Mouse (Mus musculus) embryonic facial prominence, embryonic 12.5 days (tissue): ENCODE measurements at regions not wholly inside any gene's neighbourhood (a gene's known extent, or its start where the extent isn't known, plus 50 kb on each side); places are given as distances from the start of the nearest gene placed in this dataset.

Experiments
- ATAC-seq: fragments of 200-750 bp; cut with Nextera tagmentation; 2 replicates; pipeline ENCODE4 v1.8.0; 2017; ENCODE audit not compliant: insufficient number of reproducible peaks, insufficient read depth, low FRiP score, low TSS enrichment
- H3K27ac ChIP-seq: fragments of 300-500 bp; sonication (generic); 2 replicates; pipeline ENCODE4 v1.5.1; 2016; ENCODE audit warnings: mild to moderate bottlenecking
- H3K27me3 ChIP-seq: fragments of 300-500 bp; sonication (generic); 2 replicates; pipeline ENCODE4 v1.6.1; 2016; ENCODE audit warnings: mild to moderate bottlenecking, moderate library complexity
- H3K36me3 ChIP-seq: fragments of 300-500 bp; sonication (generic); 2 replicates; pipeline ENCODE4 v1.6.1; 2016; ENCODE audit warnings: mild to moderate bottlenecking
- H3K4me1 ChIP-seq: fragments of 300-500 bp; sonication (generic); 2 replicates; pipeline ENCODE4 v1.6.1; 2016
- H3K4me2 ChIP-seq: fragments of 300-500 bp; sonication (generic); replicated peaks from 2 replicates; pipeline ENCODE4 v1.6.1; 2016; ENCODE audit warnings: mild to moderate bottlenecking, moderate library complexity
- H3K4me3 ChIP-seq: fragments of 300-500 bp; sonication (generic); 2 replicates; pipeline ENCODE4 v1.5.1; 2016; ENCODE audit warnings: mild to moderate bottlenecking
- H3K9ac ChIP-seq: fragments of 300-500 bp; sonication (generic); 2 replicates; pipeline ENCODE4 v1.6.1; 2016; ENCODE audit warnings: mild to moderate bottlenecking, moderate library complexity
- H3K9me3 ChIP-seq: fragments of 300-500 bp; sonication (generic); 2 replicates; pipeline ENCODE4 v1.6.1; 2016; ENCODE audit warnings: mild to moderate bottlenecking, moderate library complexity
- WGBS: fragments of 180-500 bp; shearing (Covaris S2); methylation state at CpG from one replicate; pipeline ENCODE4 v1.1.7; 2016; 5-methylcytosine and 5-hydroxymethylcytosine counted together

DNA sequence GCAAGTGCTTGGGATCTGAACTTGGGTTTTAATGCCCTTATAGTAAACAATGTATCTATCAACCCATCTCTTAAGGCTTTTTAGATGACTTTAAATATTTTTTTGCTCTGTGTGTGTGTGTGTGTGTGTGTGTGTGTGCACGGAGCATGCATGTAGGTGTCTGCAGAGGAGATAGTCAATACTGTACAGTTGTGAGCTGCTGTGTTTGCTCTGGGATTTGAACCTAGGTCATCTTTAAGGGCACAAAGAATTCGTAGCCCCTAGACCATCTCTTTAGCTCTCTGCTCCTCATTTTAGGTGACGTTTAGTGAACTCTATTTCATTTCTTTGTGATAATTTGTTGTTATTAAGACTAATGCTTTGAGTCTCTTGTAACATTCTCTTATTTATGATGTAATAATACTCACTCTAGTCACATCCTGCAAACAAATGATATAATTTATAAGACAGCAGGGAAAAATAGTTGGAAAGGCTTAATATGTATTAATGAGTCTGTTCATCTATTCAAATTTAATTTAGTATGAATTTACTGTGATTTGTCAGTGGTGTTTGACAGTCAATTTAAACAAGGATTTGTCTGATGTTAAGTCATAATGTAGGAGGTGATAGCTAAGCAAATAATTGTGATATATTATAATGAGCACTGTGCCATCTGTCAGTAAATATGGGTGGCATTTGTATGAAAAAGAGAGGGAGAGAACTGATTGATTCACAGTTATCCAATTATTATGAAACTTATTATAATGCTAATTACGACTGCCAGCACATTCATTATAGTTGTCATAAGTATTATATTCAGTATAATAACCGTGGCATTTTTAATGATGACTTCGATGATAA is 212.8 kb upstream of the Tnc start:
- Histone ChIP-seq H3K36me3 (no peaks in the 10 kb centered on the region), H3K27me3 (no peaks in the 10 kb centered on the region), H3K9me3 (no peaks in the 10 kb centered on the region), H3K27ac (no peak overlapping the region), H3K4me2 (no peak overlapping the region), H3K9ac (no peak overlapping the region), H3K4me3 (no peak overlapping the region), H3K4me1 (no peaks in the 10 kb centered on the region)
- WGBS: 86% methylated on average over 6 of the region's 6 CpGs
- ATAC-seq: no peak

DNA sequence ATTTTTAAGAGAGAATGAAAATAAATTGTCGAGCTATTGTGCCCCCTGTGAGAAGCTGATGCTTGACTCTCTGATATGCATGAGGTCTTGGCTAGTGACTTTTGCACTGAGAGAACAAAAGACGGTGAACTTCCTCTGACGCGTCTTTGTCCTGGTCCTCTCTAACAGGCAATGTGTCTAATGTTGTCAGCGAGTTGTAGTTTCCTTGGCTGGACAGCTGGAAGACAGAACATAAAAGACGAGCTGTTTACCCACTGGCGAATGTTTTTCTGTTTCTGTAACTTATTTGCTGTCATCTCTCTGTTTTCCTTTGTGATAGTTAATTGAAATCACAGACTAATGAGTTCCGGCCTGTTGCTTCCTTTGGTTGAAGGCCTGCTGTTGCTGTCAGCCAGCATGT is 208.4 kb upstream of the Tnc start:
- Histone ChIP-seq H3K4me1 (no peaks in the 10 kb centered on the region), H3K27me3 (no peaks in the 10 kb centered on the region), H3K9me3 (no peaks in the 10 kb centered on the region), H3K4me3 (no peak overlapping the region), H3K4me2 (no peak overlapping the region), H3K9ac (no peak overlapping the region), H3K36me3 (no peaks in the 10 kb centered on the region), H3K27ac (no peak overlapping the region)
- 69% methylated on average over 8 of the region's 8 CpGs for WGBS
- ATAC-seq: no peak

DNA sequence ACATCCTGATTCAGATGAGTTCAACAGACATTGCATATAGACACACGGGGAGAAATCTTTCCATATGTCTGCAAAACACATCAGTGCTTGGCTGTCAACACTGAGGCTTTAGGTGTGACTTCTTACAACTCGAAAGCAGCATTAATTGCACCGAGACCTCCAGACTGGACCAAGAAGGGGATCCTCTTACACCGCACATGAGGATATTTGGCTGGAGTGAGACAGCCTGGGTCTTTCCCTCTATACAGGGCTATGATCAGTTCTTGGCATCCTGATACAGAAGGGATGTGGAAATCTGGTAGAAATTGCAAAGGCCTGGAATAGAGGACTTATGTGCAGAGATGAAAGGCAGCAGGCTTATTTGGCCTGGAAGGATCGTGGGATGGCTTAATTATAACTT is 203.9 kb upstream of the Tnc start:
- H3K9me3 ChIP-seq: no peaks in the 10 kb centered on the region
- no peak for ATAC-seq
- no peak overlapping the region for H3K4me2 ChIP-seq
- H3K27me3 ChIP-seq: no peaks in the 10 kb centered on the region
- no peak overlapping the region for H3K9ac ChIP-seq
- no peaks in the 10 kb centered on the region for H3K36me3 ChIP-seq
- H3K4me3 ChIP-seq: no peak overlapping the region
- WGBS: 78% methylated on average over 5 of the region's 5 CpGs
- H3K4me1 ChIP-seq: no peaks in the 10 kb centered on the region
- no peak overlapping the region for H3K27ac ChIP-seq

DNA sequence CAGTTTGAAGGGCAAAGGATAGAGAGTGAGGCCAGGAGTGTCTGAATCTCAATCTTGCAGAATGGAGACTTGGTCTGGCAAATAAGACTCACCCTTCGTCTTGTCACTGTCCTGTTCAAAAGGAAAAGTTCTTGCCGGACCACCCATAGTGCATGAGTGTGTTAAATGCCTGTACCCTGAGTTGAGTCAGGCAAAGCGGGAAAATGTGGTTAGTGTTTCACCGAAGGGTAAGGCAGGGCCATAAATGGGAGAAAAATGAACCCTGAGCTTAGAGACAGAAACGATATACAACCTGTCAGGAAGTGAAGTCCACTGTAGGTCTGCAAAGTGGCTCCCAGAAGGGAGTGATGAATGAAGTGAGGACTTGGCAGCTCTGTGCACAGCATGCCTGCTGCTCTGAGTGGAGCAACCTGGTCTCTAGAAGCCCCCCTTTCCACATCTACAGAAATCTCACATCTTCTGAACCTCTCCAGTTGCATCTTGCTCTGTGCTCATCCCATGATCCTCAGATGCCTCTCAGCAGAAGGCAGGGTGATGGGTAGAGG is 191.5 kb upstream of the Tnc start:
- Histone ChIP-seq H3K9me3 (no peaks in the 10 kb centered on the region), H3K9ac (no peak overlapping the region), H3K27ac (no peak overlapping the region), H3K36me3 (no peaks in the 10 kb centered on the region), H3K4me1 (no peaks in the 10 kb centered on the region), H3K27me3 (no peaks in the 10 kb centered on the region), H3K4me3 (no peak overlapping the region), H3K4me2 (no peak overlapping the region)
- ATAC-seq: no peak
- 68% methylated on average over 5 of the region's 5 CpGs for WGBS

DNA sequence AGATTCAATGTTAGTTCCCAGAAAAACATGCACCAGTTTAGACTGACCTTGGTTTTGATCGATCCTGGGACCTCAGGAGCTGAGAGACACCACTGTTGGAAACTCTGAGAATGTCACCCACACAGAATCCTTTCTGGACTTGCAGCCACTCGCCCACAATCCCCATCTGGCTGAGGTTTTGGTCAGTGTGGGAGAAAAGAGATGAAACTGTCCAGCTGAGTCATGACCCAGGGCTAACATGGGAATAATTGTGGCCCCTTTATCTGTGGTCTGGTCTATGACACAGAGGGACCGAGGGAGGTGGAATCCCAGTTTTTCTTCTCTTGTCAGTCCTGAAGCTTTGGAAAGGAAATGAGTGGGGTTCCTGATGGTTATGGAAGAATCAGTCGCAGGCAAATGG is 188.7 kb upstream of the Tnc start:
- Histone ChIP-seq H3K27me3 (no peaks in the 10 kb centered on the region), H3K27ac (no peak overlapping the region), H3K36me3 (no peaks in the 10 kb centered on the region), H3K4me3 (no peak overlapping the region), H3K9me3 (no peaks in the 10 kb centered on the region), H3K4me2 (no peak overlapping the region), H3K9ac (no peak overlapping the region), H3K4me1 (no peaks in the 10 kb centered on the region)
- no peak for ATAC-seq
- 84% methylated on average over 4 of the region's 4 CpGs for WGBS

DNA sequence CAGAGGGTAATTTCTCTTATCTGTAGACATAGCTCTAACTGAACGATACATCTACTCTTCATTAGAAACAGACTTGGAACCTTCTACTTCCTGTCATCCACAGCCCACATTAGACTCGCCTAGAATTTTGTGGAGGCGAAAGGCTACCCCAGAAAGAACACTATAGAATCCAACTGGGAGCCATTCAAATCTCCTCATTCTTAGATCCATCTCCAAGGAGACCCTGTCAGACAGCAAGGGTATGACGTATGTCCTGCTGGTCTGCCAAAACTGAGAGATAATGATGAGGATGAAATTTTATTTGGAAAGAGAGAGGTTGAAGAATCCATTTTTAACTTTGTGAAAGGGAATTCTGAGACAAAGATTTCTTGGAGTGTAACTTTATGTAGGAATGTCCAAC is 185.3 kb upstream of the Tnc start:
- Histone ChIP-seq H3K27me3 (no peaks in the 10 kb centered on the region), H3K4me1 (no peaks in the 10 kb centered on the region), H3K27ac (no peak overlapping the region), H3K4me3 (no peak overlapping the region), H3K4me2 (no peak overlapping the region), H3K36me3 (no peaks in the 10 kb centered on the region), H3K9ac (no peak overlapping the region), H3K9me3 (no peaks in the 10 kb centered on the region)
- 79% methylated on average over 4 of the region's 4 CpGs for WGBS
- ATAC-seq: no peak

DNA sequence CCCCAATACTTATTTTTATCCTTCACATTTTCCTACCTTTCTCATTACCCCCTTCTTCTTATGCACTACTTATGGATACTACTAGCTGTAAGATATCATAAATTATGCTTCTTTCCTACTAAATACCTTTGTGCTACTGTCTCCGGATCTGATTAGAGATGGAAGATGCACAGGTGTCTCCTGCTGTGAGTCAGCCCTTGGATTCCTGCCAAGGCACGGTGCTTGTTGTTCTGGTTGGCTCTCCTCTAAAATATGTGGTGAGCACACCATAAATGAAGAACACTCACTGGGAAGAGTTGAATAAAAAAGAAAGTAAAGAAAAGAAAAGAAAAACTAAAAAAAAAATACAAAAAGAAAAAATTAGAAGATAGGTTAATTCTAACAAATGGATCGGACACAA is 181.5 kb upstream of the Tnc start:
- no peak overlapping the region for H3K4me2 ChIP-seq
- H3K4me1 ChIP-seq: no peaks in the 10 kb centered on the region
- no peak overlapping the region for H3K27ac ChIP-seq
- no peak overlapping the region for H3K9ac ChIP-seq
- no peaks in the 10 kb centered on the region for H3K36me3 ChIP-seq
- no peaks in the 10 kb centered on the region for H3K27me3 ChIP-seq
- 84% methylated on average over 3 of the region's 3 CpGs for WGBS
- no peak overlapping the region for H3K4me3 ChIP-seq
- no peaks in the 10 kb centered on the region for H3K9me3 ChIP-seq
- ATAC-seq: no peak

DNA sequence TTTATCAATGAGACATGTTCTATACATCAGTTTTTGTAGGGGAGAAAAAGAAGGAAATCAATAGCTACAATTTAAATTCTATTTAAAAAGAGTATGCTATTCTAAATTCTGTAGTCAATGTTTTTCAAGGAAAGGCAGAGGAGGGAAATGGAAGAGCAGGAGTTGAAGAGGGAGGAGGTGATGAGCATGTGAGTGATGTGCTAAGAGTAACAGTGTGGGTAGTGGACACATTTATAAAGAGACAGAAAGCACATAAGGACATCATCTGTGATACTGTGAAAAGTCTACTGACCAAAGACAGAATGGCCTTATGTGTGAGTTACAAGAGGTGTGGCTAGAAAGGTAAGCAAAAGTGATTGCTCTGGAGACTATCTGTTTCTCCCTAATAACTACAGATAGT is 179.8 kb upstream of the Tnc start:
- H3K4me2 ChIP-seq: no peak overlapping the region
- H3K9me3 ChIP-seq: no peaks in the 10 kb centered on the region
- no peak overlapping the region for H3K4me3 ChIP-seq
- no peak overlapping the region for H3K9ac ChIP-seq
- H3K4me1 ChIP-seq: no peaks in the 10 kb centered on the region
- no peak overlapping the region for H3K27ac ChIP-seq
- no peak for ATAC-seq
- H3K27me3 ChIP-seq: no peaks in the 10 kb centered on the region
- no peaks in the 10 kb centered on the region for H3K36me3 ChIP-seq

DNA sequence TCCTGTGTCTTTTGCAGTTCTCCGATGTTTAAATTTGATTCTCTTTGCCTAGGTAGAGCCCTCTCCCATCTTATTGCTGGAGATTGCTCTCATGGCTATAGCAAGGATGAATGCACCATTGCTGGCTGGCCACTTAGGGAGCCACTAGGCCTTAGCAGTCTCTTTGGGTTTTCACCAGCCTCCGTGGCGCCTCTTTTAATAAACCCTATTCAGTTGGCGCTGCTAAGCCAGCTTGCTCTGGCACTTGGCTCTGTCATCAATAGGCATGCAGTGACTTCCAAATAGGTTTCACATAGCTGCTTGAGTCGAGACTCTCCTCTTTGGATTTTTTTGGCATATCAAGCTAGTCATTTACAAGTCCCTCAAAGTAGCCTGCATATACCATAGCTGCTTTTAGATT is 178.1 kb upstream of the Tnc start:
- Histone ChIP-seq H3K4me2 (no peak overlapping the region), H3K9ac (no peak overlapping the region), H3K4me3 (no peak overlapping the region), H3K4me1 (no peaks in the 10 kb centered on the region), H3K27ac (no peak overlapping the region), H3K27me3 (no peaks in the 10 kb centered on the region), H3K9me3 (no peaks in the 10 kb centered on the region), H3K36me3 (no peaks in the 10 kb centered on the region)
- no peak for ATAC-seq
- 90% methylated on average over 5 of the region's 5 CpGs for WGBS

DNA sequence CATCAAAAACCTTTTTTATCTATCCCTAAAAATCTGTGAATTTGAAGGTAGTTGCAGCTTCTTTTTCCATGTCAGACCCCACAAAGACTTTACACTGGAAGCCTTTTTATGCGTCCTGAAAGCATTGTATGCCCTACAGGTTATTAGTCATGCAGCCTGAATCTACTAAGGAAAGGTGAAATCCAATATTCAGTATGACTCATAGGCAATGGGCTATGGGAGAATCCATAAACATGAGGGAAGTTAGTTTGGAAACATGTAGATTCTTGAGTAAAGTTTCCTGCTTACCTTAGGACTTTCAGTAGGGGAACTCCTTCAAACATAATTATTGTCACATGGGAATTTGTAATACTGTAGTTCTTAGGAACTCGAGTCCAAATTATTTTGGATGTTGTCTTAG is 173.0 kb upstream of the Tnc start:
- WGBS: 57% methylated on average over 2 of the region's 2 CpGs
- Histone ChIP-seq H3K9me3 (no peaks in the 10 kb centered on the region), H3K4me3 (no peak overlapping the region), H3K4me2 (no peak overlapping the region), H3K9ac (no peak overlapping the region), H3K4me1 (no peaks in the 10 kb centered on the region), H3K27me3 (no peaks in the 10 kb centered on the region), H3K27ac (no peak overlapping the region), H3K36me3 (no peaks in the 10 kb centered on the region)
- no peak for ATAC-seq

DNA sequence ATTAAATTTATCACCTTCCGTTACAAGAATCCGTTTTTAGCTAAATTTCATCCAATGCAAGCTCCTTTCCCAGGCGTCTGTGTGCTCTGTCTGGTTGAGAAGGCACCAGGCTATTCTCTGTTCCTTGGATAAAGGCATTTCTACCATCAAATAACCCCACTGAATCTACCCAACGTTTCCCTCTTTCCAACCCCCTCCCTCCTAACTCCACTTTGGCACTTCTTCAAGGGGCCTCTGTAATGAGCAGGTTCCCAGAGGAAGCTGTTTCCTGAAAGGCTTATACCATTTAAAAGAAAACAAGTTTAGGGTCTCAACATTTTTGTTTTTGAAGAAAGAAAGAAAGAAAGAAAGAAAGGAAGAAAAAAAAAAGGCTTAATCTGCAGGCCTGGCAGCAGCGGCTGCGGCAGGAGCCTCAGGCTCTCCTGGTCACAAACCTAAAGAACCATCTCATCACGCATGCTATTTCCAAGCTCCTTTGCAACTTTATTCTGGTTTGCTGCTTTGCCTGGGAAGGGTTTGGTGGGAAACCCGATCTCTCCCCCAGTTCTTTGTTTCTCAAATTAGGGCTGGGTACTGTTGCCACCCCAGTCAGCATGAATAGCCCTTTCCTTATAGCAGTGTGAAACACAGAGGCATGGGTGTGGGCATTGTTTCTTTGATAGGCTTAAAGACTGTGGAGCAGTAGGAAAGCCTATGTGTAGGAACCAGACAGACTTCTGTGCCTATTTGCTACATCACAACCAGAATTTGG is 160.5 kb upstream of the Tnc start:
- H3K4me2 ChIP-seq: no peak overlapping the region
- H3K9ac ChIP-seq: no peak overlapping the region
- H3K27me3 ChIP-seq: no peaks in the 10 kb centered on the region
- H3K4me1 ChIP-seq: peaks cover 7% of the 10 kb centered on the region; the same call in 1 of the 2 replicates
- no peak for ATAC-seq
- no peaks in the 10 kb centered on the region for H3K36me3 ChIP-seq
- WGBS: 39% methylated on average over 8 of the region's 8 CpGs
- no peak overlapping the region for H3K4me3 ChIP-seq
- H3K27ac ChIP-seq: no peak overlapping the region
- H3K9me3 ChIP-seq: no peaks in the 10 kb centered on the region

DNA sequence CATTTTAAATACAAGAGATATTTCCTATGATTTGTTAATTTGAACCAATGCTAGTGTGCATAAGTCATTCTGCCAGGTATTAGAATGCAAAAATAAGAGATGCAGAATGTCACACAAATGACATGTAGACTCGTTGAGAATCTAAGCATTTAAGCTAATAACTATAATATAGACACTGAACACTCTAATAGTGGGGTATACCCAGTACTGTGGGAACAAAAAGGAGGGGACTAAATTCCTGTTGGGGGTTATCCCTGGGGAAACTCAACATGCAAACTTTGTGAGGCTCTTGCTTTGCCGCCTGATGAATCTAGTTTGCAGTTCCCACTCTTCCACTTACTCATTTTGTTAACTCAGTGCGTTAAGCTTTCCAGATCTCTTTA is 154.0 kb upstream of the Tnc start:
- no peaks in the 10 kb centered on the region for H3K9me3 ChIP-seq
- H3K36me3 ChIP-seq: no peaks in the 10 kb centered on the region
- H3K4me2 ChIP-seq: no peak overlapping the region
- H3K27me3 ChIP-seq: no peaks in the 10 kb centered on the region
- no peaks in the 10 kb centered on the region for H3K4me1 ChIP-seq
- 79% methylated on average over 3 of the region's 3 CpGs for WGBS
- H3K27ac ChIP-seq: no peak overlapping the region
- no peak overlapping the region for H3K4me3 ChIP-seq
- no peak for ATAC-seq
- H3K9ac ChIP-seq: no peak overlapping the region
